Mouse (Mus musculus): ENCODE data around the gene Pik3c2b.

DNA sequence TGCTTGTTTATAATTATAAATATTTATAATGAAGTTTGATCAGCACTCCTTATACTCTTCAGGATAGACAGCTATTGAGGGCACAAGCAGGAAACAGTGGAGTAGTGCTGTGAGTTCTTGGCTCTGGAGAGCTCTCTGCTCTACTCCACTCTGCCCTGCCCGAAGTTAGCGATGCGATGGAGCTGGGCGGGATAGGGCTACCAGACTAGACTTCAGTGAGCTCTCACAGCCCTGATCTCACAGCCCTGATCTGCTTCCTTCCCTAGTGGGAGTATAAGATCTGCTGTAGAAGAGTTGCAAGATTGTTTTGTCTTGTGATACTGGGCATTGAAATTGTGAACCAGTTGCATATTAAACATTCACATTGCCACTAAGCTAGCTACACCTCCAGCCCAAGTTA lies 89.4 kb downstream of the Pik3c2b start:
- TF ChIP-seq CTCF (IDR thresholded peaks at IDR 0.05; ENCODE audit: insufficient read depth, low read length) = no peak
- TF ChIP-seq POLR2A (IDR thresholded peaks at IDR 0.05; ENCODE audit: borderline replicate concordance, extremely low read depth, low read depth, low read length) = no peak
